Mouse (Mus musculus): ENCODE measurements around the gene Fam168a. TPM values are rescaled to one million over a fixed set of nuclear protein-coding genes. Genes with fewer than 3 reads are reported as not detected.

The Fam168a gene
- total and polyA plus RNA-seq, 3 experiments, result 3.1 to 19.2 TPM; not detected in 1

- no peaks in the 10 kb centered on the region for H3K9me3 ChIP-seq (replicated peaks; ENCODE audit: insufficient read depth, low read length)
- no peak for DNase-seq (ENCODE audit: low read depth, low spot score)
- H3K36me3 ChIP-seq (ENCODE audit: control insufficient read depth in 1 of 2, insufficient read depth in 2 of 2, low read length in 2 of 2), result peaks cover 0 to 11% of the 10 kb centered on the region in 2 experiments; a peak in 2 of 4 replicates
- no peak overlapping the region for H3K27ac ChIP-seq (ENCODE audit: control insufficient read depth, low read depth, low read length)
- no peak overlapping the region for H3K9ac ChIP-seq (ENCODE audit: control insufficient read depth, low read depth, low read length, poor library complexity, severe bottlenecking)
- H3K79me2 ChIP-seq (ENCODE audit: control insufficient read depth, insufficient read depth, low read length, poor library complexity), result no peaks in the 10 kb centered on the region; the same call in 1 of the 2 replicates
- TF ChIP-seq USF2 (IDR thresholded peaks at IDR 0.05; ENCODE audit: borderline replicate concordance in 1 of 2, insufficient read depth in 1 of 2, low read depth in 1 of 2, low read length in 2 of 2), result no peak
- no peak for TF ChIP-seq TAL1 (IDR thresholded peaks at IDR 0.05; ENCODE audit: low read length)
- no peak overlapping the region for H3K4me3 ChIP-seq (ENCODE audit: control insufficient read depth in 1 of 2, insufficient read depth in 1 of 2, low read depth in 2 of 2, low read length in 2 of 2)
- H3K27me3 ChIP-seq (ENCODE audit: control insufficient read depth in 1 of 2, insufficient read depth in 2 of 2, low read length in 2 of 2), result no peaks in the 10 kb centered on the region
- H3K4me1 ChIP-seq (ENCODE audit: control insufficient read depth in 1 of 2, insufficient read depth in 2 of 2, low read length in 2 of 2), result peaks cover 2 to 8% of the 10 kb centered on the region in 2 experiments
Measured at GRCm38 (mm10) chr7:100723453-100724294, 17.2 kb downstream of the Fam168a start.

DNA sequence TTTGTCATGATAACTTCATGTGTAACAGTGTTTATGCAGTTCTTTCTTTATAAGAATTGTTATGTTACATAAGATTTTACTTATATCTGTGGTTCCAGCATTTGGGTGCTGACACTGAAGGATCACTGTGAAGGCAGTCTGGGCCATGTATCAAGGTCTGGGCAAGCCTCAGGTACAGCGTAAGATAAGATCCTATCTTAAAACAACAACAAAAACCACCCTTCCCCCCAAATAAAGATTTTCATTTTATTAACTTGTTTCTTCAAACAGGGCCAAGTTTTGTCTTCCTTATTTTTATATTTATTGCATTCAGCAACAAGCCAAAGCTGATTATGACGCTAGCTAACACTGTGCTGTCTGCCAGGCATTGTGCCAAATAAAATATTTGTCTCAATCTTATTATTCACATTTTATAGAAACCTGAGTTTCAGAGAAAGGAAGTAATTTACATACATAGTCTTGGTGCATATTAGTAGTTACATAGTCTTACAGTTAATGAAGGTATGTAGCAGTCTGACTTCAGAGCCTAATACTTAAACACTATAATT, 21.2 kb downstream of the Fam168a start:
- H3K4me3 ChIP-seq (ENCODE audit: control insufficient read depth in 1 of 2, insufficient read depth in 1 of 2, low read depth in 2 of 2, low read length in 2 of 2), result no peak overlapping the region
- DNase-seq (ENCODE audit: low read depth, low spot score), result peak; percentile 64
- TF ChIP-seq USF2 (IDR thresholded peaks at IDR 0.05; ENCODE audit: borderline replicate concordance in 1 of 2, insufficient read depth in 1 of 2, low read depth in 1 of 2, low read length in 2 of 2) (no peak), ZC3H11A (IDR thresholded peaks at IDR 0.05; ENCODE audit: low read depth, low read length) (no peak), MYB (IDR thresholded peaks at IDR 0.05; ENCODE audit: low read depth, low read length) (no peak), MXI1 (IDR thresholded peaks at IDR 0.05; ENCODE audit: low read depth, low read length) (no peak), MYC (IDR thresholded peaks at IDR 0.05; ENCODE audit: low read depth, low read length) (no peak), ETS1 (IDR thresholded peaks at IDR 0.05; ENCODE audit: low read depth, low read length) (peak; percentile 70), EP300 (IDR thresholded peaks at IDR 0.05; ENCODE audit: low read depth in 1 of 2, low read length in 2 of 2) (peak in 1 of 2 experiments; percentile 55; a peak in 2 of 4 replicates), E2F4 (IDR thresholded peaks at IDR 0.05; ENCODE audit: borderline replicate concordance, low read depth, low read length) (no peak), GATA1 (IDR thresholded peaks at IDR 0.05; ENCODE audit: low read depth, low read length) (peak; percentile 56; the same call in 1 of the 2 replicates), NELFE (IDR thresholded peaks at IDR 0.05; ENCODE audit: low read depth, low read length) (no peak), TCF12 (IDR thresholded peaks at IDR 0.05; ENCODE audit: low read depth, low read length) (no peak), GABPA (IDR thresholded peaks at IDR 0.05; ENCODE audit: low read depth, low read length) (no peak), BHLHE40 (IDR thresholded peaks at IDR 0.05; ENCODE audit: borderline replicate concordance, low read depth, low read length) (no peak), POLR2A (IDR thresholded peaks at IDR 0.05; ENCODE audit: control insufficient read depth in 1 of 2, insufficient read depth in 1 of 2, low read depth in 1 of 2, low read length in 2 of 2, poor library complexity in 1 of 2) (no peak), RCOR1 (IDR thresholded peaks at IDR 0.05; ENCODE audit: low read depth, low read length) (peak; percentile 44; the same call in 1 of the 2 replicates), ELF1 (IDR thresholded peaks at IDR 0.05; ENCODE audit: low read depth, low read length) (no peak), JUND (IDR thresholded peaks at IDR 0.05; ENCODE audit: low read depth, low read length) (no peak), ZNF384 (IDR thresholded peaks at IDR 0.05; ENCODE audit: low read depth, low read length) (no peak), NRF1 (IDR thresholded peaks at IDR 0.05; ENCODE audit: insufficient read depth, low read depth, low read length, poor library complexity, severe bottlenecking) (no peak), POLR2AphosphoS2 (IDR thresholded peaks at IDR 0.05; ENCODE audit: low read length) (no peak), KAT2A (conservative IDR thresholded peaks at IDR 0.05; ENCODE audit: low read depth, low read length) (no peak), CHD1 (IDR thresholded peaks at IDR 0.05; ENCODE audit: low read depth, low read length) (no peak), TBP (IDR thresholded peaks at IDR 0.05; ENCODE audit: low read depth, low read length) (no peak), SIN3A (IDR thresholded peaks at IDR 0.05; ENCODE audit: low read length) (0 out of 2 replicates have a peak, but pooled peaks have one; percentile 17), USF1 (IDR thresholded peaks at IDR 0.05; ENCODE audit: low read depth, low read length) (no peak), MAZ (IDR thresholded peaks at IDR 0.05; ENCODE audit: low read depth, low read length) (no peak), SMC3 (IDR thresholded peaks at IDR 0.05; ENCODE audit: low read depth, low read length) (no peak), POLR2AphosphoS5 (IDR thresholded peaks at IDR 0.05; ENCODE audit: borderline replicate concordance, low read depth, low read length) (no peak)

More for the DNA sequence above, 21.2 kb downstream of the Fam168a start:
- Histone ChIP-seq H3K9me3 (replicated peaks; ENCODE audit: insufficient read depth, low read length) (no peaks in the 10 kb centered on the region), H3K27ac (ENCODE audit: control insufficient read depth, low read depth, low read length) (no peak overlapping the region), H3K27me3 (ENCODE audit: control insufficient read depth in 1 of 2, insufficient read depth in 2 of 2, low read length in 2 of 2) (no peaks in the 10 kb centered on the region), H3K4me1 (ENCODE audit: control insufficient read depth in 1 of 2, insufficient read depth in 2 of 2, low read length in 2 of 2) (peaks cover 14 to 25% of the 10 kb centered on the region in 2 experiments), H3K36me3 (ENCODE audit: control insufficient read depth in 1 of 2, insufficient read depth in 2 of 2, low read length in 2 of 2) (peaks cover 0 to 23% of the 10 kb centered on the region in 2 experiments; a peak in 2 of 4 replicates), H3K79me2 (ENCODE audit: control insufficient read depth, insufficient read depth, low read length, poor library complexity) (no peaks in the 10 kb centered on the region), H3K9ac (ENCODE audit: control insufficient read depth, low read depth, low read length, poor library complexity, severe bottlenecking) (no peak overlapping the region)
